Mouse (Mus musculus) heart, embryonic 11.5 days (tissue): ENCODE measurements around the gene Tvp23b. TPM values are rescaled to one million over a fixed set of nuclear protein-coding genes. Genes with fewer than 3 reads are reported as not detected.
A peak's percentile ranks its signal among the peaks of the same experiment; 100 is the strongest.

Experiments
- ATAC-seq: fragments of 200-750 bp; cut with Nextera tagmentation; replicated peaks from 2 replicates; pipeline ENCODE4 v1.8.0; 2017; ENCODE audit warnings: moderate library complexity; ENCODE audit not compliant: insufficient number of reproducible peaks, low FRiP score, low TSS enrichment
- H3K27ac ChIP-seq: fragments of 300-500 bp; sonication (generic); 2 replicates; pipeline ENCODE4 v1.5.1; 2014; ENCODE audit warnings: mild to moderate bottlenecking, low read depth, low read length
- H3K27me3 ChIP-seq: fragments of 300-500 bp; sonication (generic); 2 replicates; pipeline ENCODE4 v1.6.1; 2014; ENCODE audit warnings: mild to moderate bottlenecking, low read length, mixed read lengths; ENCODE audit not compliant: control insufficient read depth, insufficient read depth
- H3K36me3 ChIP-seq: fragments of 300-500 bp; sonication (generic); 2 replicates; pipeline ENCODE4 v1.6.1; 2014; ENCODE audit warnings: mild to moderate bottlenecking, low read length, moderate library complexity, mixed read lengths; ENCODE audit not compliant: control insufficient read depth, insufficient read depth
- H3K4me1 ChIP-seq: fragments of 300-500 bp; sonication (generic); 2 replicates; pipeline ENCODE4 v1.6.1; 2014; ENCODE audit warnings: low read length; ENCODE audit not compliant: control insufficient read depth, insufficient read depth
- H3K4me2 ChIP-seq: fragments of 300-500 bp; sonication (generic); 2 replicates; pipeline ENCODE4 v1.6.1; 2014; ENCODE audit warnings: mild to moderate bottlenecking, moderate library complexity
- H3K4me3 ChIP-seq: fragments of 300-500 bp; sonication (generic); 2 replicates; pipeline ENCODE4 v1.5.1; 2014; ENCODE audit warnings: low read depth, low read length
- H3K9ac ChIP-seq: fragments of 300-500 bp; sonication (generic); 2 replicates; pipeline ENCODE4 v1.6.1; 2014; ENCODE audit warnings: mild to moderate bottlenecking, low read depth, low read length, moderate library complexity
- H3K9me3 ChIP-seq: fragments of 300-500 bp; sonication (generic); replicated peaks from 2 replicates; pipeline ENCODE4 v1.6.1; 2016; ENCODE audit warnings: low read length; ENCODE audit not compliant: control insufficient read depth
- WGBS: fragments of 180-500 bp; shearing (Covaris S2); extraction: QIAGEN DNeasy Blood & Tissue Kit; methylation state at CpG from one replicate; pipeline ENCODE4 v1.1.7; 2014; ENCODE audit not compliant: insufficient replicate concordance; 5-methylcytosine and 5-hydroxymethylcytosine counted together
- polyA plus RNA-seq: library from polyadenylated mRNA; unstranded; fragments of >200 nt; fragmentation: Nextera tagmentation; extraction: Ambion mirVana; gene quantifications from 2 replicates; pipeline ENCODE4 v1.2.1, GENCODE M21; 2014

Tvp23b gene
- polyA plus RNA-seq, 1 experiment from 2014 or later, result 47.3 TPM

DNA sequence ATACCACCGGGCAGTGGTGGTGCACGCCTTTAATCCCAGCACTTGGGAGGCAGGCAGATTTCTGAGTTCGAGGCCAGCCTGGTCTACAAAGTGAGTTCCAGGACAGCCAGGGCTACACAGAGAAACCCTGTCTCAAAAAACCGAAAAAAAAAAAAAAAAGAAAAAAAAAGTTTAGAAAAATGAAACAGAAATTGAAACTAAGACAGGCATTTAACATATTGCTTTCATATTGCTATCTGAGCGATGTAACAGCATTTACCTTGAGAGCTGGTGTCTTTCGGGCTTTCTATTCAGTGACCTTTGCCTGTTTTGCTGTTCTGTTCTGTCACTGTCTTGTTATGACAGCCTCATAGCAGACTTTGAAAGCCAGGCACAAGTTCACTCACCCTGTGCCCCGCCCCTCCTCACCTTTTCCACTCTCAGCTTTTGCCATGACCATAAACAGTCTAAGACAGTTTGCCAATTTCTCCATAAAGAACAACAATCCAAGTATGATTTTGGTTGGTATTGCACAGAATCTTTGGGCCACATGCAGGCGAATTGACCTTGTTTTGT is 78.4 kb downstream of the Tvp23b start:
- Histone ChIP-seq H3K9me3 (no peaks in the 10 kb centered on the region), H3K4me2 (no peak overlapping the region), H3K4me1 (no peaks in the 10 kb centered on the region), H3K36me3 (no peaks in the 10 kb centered on the region), H3K4me3 (no peak overlapping the region), H3K27me3 (no peaks in the 10 kb centered on the region), H3K9ac (no peak overlapping the region), H3K27ac (no peak overlapping the region)
- ATAC-seq, result no peak
- 82% methylated on average over 8 of the region's 8 CpGs for WGBS

DNA sequence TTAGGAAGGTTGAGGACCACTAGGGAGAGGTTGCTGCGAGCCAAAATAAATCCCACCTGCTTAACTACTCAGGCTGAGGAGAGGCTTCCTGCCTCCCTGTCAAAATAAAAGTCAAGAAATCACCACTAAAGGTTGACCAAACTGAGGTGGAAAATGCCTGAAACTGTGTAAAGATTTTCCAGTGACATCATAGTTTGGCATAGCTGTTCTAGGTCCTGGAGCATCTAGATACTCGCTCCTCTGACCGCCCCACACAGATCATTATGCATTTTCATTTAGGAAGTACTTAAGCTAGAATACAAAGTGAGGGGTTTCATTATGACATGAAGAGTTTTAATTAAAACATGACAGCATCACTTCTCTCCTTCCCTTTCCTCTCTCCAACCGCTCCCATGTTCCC is 84.0 kb downstream of the Tvp23b start:
- WGBS, result 74% methylated on average over 4 of the region's 4 CpGs
- Histone ChIP-seq H3K4me2 (no peak overlapping the region), H3K9me3 (no peaks in the 10 kb centered on the region), H3K4me1 (peaks cover 13% of the 10 kb centered on the region), H3K27ac (no peak overlapping the region), H3K9ac (no peak overlapping the region), H3K27me3 (no peaks in the 10 kb centered on the region), H3K4me3 (no peak overlapping the region), H3K36me3 (no peaks in the 10 kb centered on the region)
- ATAC-seq, result no peak

DNA sequence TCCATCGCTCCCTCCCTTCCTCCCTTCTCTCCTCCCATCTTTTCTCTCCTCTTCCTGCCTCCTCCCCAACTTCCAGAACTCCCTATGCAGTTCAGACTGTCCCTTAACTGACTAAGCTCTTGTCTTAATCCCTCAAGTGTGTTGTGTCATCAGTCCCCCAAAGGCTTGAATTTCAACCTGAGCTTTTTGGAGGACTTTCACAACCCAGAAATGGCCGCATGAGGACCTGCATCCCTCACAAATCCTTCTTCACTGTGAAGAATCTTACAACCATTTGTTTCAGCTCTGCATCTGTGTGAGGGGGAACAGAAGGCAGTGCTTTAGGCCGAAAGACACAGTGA is 87.1 kb downstream of the Tvp23b start:
- H3K9ac ChIP-seq, result peak overlapping the region; percentile 67; the same call in 1 of the 2 replicates
- peak overlapping the region; percentile 70 for H3K4me2 ChIP-seq
- peak overlapping the region; percentile 90 for H3K27ac ChIP-seq
- H3K9me3 ChIP-seq, result no peaks in the 10 kb centered on the region
- WGBS, result 38% methylated on average over 3 of the region's 3 CpGs
- peak overlapping the region; percentile 38; the same call in 1 of the 2 replicates for H3K4me3 ChIP-seq
- H3K27me3 ChIP-seq, result no peaks in the 10 kb centered on the region
- H3K36me3 ChIP-seq, result no peaks in the 10 kb centered on the region
- H3K4me1 ChIP-seq, result peaks cover 13% of the 10 kb centered on the region
- ATAC-seq, result no peak

Other genes with a start within 250 kb of the Tvp23b start
- gene Lrrc75a, start 230.9 kb upstream of the Tvp23b start, polyA plus RNA-seq, result 14.3 and 16.2 TPM in 2 replicates
- gene Mmgt2, start 230.8 kb upstream of the Tvp23b start, polyA plus RNA-seq, result 45.0 and 47.6 TPM in 2 replicates
- gene Zfp287, start 147.6 kb upstream of the Tvp23b start, polyA plus RNA-seq, result 5.3 and 6.0 TPM in 2 replicates
- not detected in 2 replicates for gene Gm10428, start 126.4 kb upstream of the Tvp23b start, polyA plus RNA-seq
- 11.3 and 12.9 TPM in 2 replicates for gene Zfp286, start 90.0 kb upstream of the Tvp23b start, polyA plus RNA-seq
- 3.9 and 5.4 TPM in 2 replicates for gene Trim16, start 59.2 kb upstream of the Tvp23b start, polyA plus RNA-seq
- gene Fbxw10, start 32.4 kb upstream of the Tvp23b start, polyA plus RNA-seq, result 0.21 and 0.24 TPM in 2 replicates
- gene Cdrt4, start 71.7 kb downstream of the Tvp23b start, polyA plus RNA-seq, result 0.54 TPM in 1 of 2 replicates, not detected in the other
- gene Tekt3, start 182.2 kb downstream of the Tvp23b start, polyA plus RNA-seq, result not detected in 2 replicates
- 77.9 and 89.4 TPM in 2 replicates for gene Pmp22, start 249.5 kb downstream of the Tvp23b start, polyA plus RNA-seq